Mouse (Mus musculus): ENCODE data around the gene Mthfd1. TPM values are rescaled to one million over a fixed set of nuclear protein-coding genes. Genes with fewer than 3 reads are reported as not detected.
"Not testable (repeated sequence)": the region's sequence is repeated elsewhere in the genome, so short reads cannot be mapped to it uniquely, and the experiment has no call there.

The Mthfd1 gene
- 23.4 and 31.5 TPM in 2 replicates for polyA plus RNA-seq (2012; rRNA removed)

GRCm38 (mm10) chr12:76254725-76255498 is at the start of gene Mthfd1:
Gene Mthfd1, plus strand, starts transcription at chr12:76255298.
- 2% methylated on average over 43 of the region's 43 CpGs for WGBS
- peak; percentile 71 for DNase-seq (ENCODE audit: low read depth, low spot score)

GRCm38 (mm10) chr12:76209429-76209974 is 45.6 kb upstream of the Mthfd1 start:
- 91% methylated on average over 5 of the region's 5 CpGs for WGBS
- no peak for DNase-seq (ENCODE audit: low read depth, low spot score)

- 42% methylated on average over 5 of the region's 5 CpGs for WGBS
Measured at GRCm38 (mm10) chr12:76215121-76215520, 40.0 kb upstream of the Mthfd1 start.

GRCm38 (mm10) chr12:76216716-76217115 is 38.4 kb upstream of the Mthfd1 start:
- WGBS = 71% methylated on average over 11 of the region's 11 CpGs
- DNase-seq (ENCODE audit: low read depth, low spot score) = no peak

More at GRCm38 (mm10) chr12:76215121-76215520, 40.0 kb upstream of the Mthfd1 start:
- DNase-seq (ENCODE audit: low read depth, low spot score) = no peak

GRCm38 (mm10) chr12:76222104-76222503 is 33.0 kb upstream of the Mthfd1 start:
- not testable (repeated sequence) for DNase-seq (ENCODE audit: low read depth, low spot score)
- 75% methylated on average over 4 of the region's 8 CpGs for WGBS

GRCm38 (mm10) chr12:76230644-76231043 is 24.5 kb upstream of the Mthfd1 start:
- WGBS = 81% methylated on average over 6 of the region's 6 CpGs
- DNase-seq (ENCODE audit: low read depth, low spot score) = no peak

- WGBS = 94% methylated on average over 6 of the region's 6 CpGs
- DNase-seq (ENCODE audit: low read depth, low spot score) = no peak
Measured at GRCm38 (mm10) chr12:76235253-76235652, 19.8 kb upstream of the Mthfd1 start.

GRCm38 (mm10) chr12:76239145-76239838 is 15.8 kb upstream of the Mthfd1 start:
- WGBS = 56% methylated on average over 10 of the region's 10 CpGs
- no peak for DNase-seq (ENCODE audit: low read depth, low spot score)

GRCm38 (mm10) chr12:76239839-76240571 is 15.1 kb upstream of the Mthfd1 start:
- WGBS = 58% methylated on average over 7 of the region's 7 CpGs
- DNase-seq (ENCODE audit: low read depth, low spot score) = no peak

GRCm38 (mm10) chr12:76240670-76241069 is 14.4 kb upstream of the Mthfd1 start:
- WGBS = 79% methylated on average over 3 of the region's 3 CpGs

GRCm38 (mm10) chr12:76241084-76241483 is 14.0 kb upstream of the Mthfd1 start:
- no peak for DNase-seq (ENCODE audit: low read depth, low spot score)
- WGBS = 76% methylated on average over 3 of the region's 3 CpGs

More at GRCm38 (mm10) chr12:76240670-76241069, 14.4 kb upstream of the Mthfd1 start:
- DNase-seq (ENCODE audit: low read depth, low spot score) = no peak

- no peak for DNase-seq (ENCODE audit: low read depth, low spot score)
- 56% methylated on average over 5 of the region's 5 CpGs for WGBS
Measured at GRCm38 (mm10) chr12:76241833-76242232, 13.3 kb upstream of the Mthfd1 start.

- 85% methylated on average over 8 of the region's 8 CpGs for WGBS
Measured at GRCm38 (mm10) chr12:76244981-76245380, 10.1 kb upstream of the Mthfd1 start.

GRCm38 (mm10) chr12:76246646-76247045 is 8.5 kb upstream of the Mthfd1 start, which contains the start of gene Tex21:
Gene Tex21, minus strand, starts transcription at chr12:76246746.
- 76% methylated on average over 6 of the region's 6 CpGs for WGBS
- DNase-seq (ENCODE audit: low read depth, low spot score) = no peak

More at GRCm38 (mm10) chr12:76244981-76245380, 10.1 kb upstream of the Mthfd1 start:
- DNase-seq (ENCODE audit: low read depth, low spot score) = no peak

GRCm38 (mm10) chr12:76253090-76253489 is 2.0 kb upstream of the Mthfd1 start:
- DNase-seq (ENCODE audit: low read depth, low spot score) = no peak
- 51% methylated on average over 1 of the region's 1 CpGs for WGBS

GRCm38 (mm10) chr12:76253591-76253990 is 1.5 kb upstream of the Mthfd1 start:
- 87% methylated on average over 2 of the region's 2 CpGs for WGBS
- no peak for DNase-seq (ENCODE audit: low read depth, low spot score)

- 78% methylated on average over 8 of the region's 8 CpGs for WGBS
- no peak for DNase-seq (ENCODE audit: low read depth, low spot score)
Measured at GRCm38 (mm10) chr12:76253991-76254390, 1.1 kb upstream of the Mthfd1 start.

- DNase-seq (ENCODE audit: low read depth, low spot score) = no peak
- WGBS = 1% methylated on average over 11 of the region's 11 CpGs
Measured at GRCm38 (mm10) chr12:76255499-76255875, 389 bp downstream of the Mthfd1 start.

GRCm38 (mm10) chr12:76256114-76256843 is 1.2 kb downstream of the Mthfd1 start:
- DNase-seq (ENCODE audit: low read depth, low spot score) = no peak

More at GRCm38 (mm10) chr12:76256114-76256843, 1.2 kb downstream of the Mthfd1 start:
- 9% methylated on average over 17 of the region's 17 CpGs for WGBS
